Mouse (Mus musculus) left cerebral cortex, postnatal 4 days (tissue): Measurements from ENCODE around the gene Mef2c. TPM values are rescaled to one million over a fixed set of nuclear protein-coding genes. Genes with fewer than 3 reads are reported as not detected.

ENCODE experiments used
- DNase-seq: peaks from one replicate; pipeline ENCODE4 v3.0.0-alpha.2; 2022
- intact Hi-C: fragments of 180-260 bp; cut with DNase I; formaldehyde crosslinking; loops from one replicate; pipeline ENCODE4 v1.15.1; 2025
- total RNA-seq, 2 experiments: library from RNA; stranded (reverse); gene quantifications; 2 replicates each; pipeline ENCODE4 v1.2.3; 2021

Mef2c gene
- total RNA-seq, 2 experiments from 2014 or later, result 1,096 to 1,344 TPM

DNA sequence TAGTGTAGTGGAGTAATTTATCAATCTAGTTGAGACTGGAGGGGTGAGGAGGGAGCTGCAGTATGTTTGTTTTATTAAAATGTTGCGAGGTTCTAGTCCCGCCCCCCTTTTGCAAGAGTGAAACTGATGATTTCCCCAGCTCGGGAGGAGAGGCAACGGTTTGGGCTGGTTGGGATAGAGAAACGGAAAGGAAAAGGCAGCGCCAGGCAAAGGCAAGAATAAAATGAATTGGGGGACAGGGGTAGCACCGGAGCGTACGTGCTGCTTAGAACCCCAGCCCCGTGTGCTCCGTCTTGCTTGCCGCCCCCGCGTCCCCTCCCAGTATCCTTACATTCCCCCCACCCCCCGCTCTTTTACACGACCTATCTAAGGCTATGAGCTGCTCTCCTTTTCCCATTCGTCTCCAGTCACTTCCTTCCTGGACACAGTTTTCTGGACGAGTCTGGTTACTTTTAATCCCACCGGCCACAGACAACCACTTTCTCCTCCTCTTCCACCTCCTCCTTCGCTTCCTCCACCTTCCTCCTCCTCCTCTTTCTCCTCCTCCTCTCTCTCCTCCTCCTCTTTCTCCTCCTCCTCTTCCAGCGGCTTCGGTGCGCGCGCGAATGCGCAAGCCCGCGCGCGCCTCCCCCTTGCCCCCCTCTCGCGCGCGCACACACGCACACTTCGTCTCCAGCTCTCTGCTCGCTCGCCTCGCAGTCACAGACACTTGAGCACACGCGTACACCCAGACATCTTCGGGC, 20.5 kb downstream of the Mef2c start:
- intact Hi-C loops, result loop anchor here (10.0 kb wide), 3 partner anchors 620 to 1740 kb away; partner anchors contain the start of gene Cetn3
- peak; percentile 75 for DNase-seq

DNA sequence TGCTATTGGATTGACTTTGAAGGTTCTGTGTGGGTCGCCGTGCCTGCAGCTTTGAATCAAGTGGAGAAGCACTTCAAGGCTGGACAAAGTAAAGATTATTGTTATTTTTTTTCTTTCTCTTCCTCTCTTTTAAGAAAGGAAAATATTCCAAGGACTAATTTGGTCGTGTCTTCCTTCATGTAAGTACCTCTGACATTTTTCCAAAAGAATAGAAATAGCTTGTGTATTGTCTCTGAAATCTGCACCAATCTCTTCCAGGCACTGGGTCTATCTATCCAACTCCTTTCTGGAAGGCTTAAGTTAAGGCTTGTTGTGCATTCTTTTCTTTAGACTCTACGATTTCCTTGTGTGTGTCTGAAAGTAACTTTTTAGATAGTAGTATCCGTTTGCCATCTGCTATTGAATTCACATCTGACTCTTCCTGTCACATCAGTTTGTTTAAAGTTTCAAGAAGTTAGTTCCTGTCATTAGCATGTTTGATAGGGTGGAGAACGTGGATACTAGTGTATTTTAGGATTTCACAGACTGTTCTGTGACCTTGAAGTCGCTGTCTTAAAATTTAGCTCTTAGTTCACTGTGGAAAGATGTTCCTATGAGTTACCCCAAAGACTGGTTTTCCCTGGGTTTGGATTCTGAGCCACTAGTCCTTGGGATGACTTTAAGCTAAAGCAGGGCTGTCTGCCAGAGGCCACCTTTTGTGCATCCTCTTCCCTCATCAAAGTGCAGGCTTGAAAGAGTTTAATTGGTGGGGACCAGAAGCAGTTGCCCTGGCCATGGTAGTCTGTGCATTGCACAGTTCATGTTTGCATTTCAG, 21.3 kb downstream of the Mef2c start:
- no peak for DNase-seq
- intact Hi-C loops, result loop anchor here (5.0 to 10.0 kb wide), 4 partner anchors 197 to 1740 kb away; partner anchors contain the start of gene Cetn3

DNA sequence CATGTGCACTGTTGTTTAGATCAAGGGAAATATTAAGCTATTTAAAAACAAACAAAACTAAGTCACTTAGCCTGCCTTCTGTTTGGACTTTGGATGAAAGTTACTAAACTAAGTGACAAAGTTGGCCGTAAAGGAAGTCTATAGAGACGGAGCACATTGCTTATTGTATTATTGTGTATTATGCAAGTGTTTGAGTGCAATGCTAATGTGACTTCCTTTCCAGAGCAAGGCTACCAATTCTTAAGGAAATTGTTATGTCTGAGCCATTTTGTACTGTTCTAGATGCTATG, 21.8 kb downstream of the Mef2c start:
- intact Hi-C loops, result loop anchor here (2.0 to 10.0 kb wide), 5 partner anchors 197 to 1741 kb away; partner anchors contain the start of gene Cetn3

DNA sequence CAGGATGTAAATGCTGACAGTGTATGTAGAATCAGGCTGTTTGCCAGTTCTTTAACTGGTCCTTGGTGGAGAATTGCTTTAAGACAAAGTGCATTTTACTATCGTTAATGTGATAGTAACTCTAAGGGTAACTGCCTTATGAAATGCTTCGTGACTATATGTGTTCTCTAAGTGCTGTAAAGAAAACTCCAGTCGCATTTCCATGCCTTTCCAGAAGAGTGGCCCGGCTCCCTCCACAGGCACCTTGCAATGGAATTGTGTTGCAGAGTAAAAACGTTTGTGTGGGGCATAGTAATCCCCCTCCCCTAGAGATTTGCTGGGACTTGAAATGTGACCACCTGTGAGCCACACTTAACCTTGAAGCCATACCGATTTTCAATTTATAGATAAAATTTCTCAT, 22.2 kb downstream of the Mef2c start:
- no peak for DNase-seq
- intact Hi-C loops, result loop anchor here (2.0 to 10.0 kb wide), 5 partner anchors 196 to 1741 kb away; partner anchors contain the start of gene Cetn3

More for the DNA sequence above, 21.8 kb downstream of the Mef2c start:
- DNase-seq, result no peak

DNA sequence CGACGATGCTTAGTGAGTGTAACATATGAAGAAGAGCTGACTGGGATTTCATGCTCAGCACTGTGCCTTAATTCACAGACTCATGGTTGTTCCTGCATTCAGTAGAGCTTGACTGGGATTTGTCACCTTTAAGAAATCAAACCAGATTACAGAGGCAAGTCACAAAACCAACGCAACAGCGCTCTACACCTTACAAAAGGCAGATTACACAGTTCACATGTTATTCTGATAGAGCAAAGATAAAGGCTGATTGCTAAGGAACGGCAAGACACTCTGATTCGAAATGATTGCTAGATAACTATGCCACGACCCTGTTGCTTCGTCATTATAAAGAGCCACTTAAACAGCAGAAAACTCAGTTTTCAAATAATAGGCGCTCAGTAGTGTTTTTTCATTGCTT, 24.1 kb downstream of the Mef2c start:
- intact Hi-C loops, result loop anchor here (2.0 to 10.0 kb wide), 5 partner anchors 194 to 1743 kb away; partner anchors contain the start of gene Cetn3
- no peak for DNase-seq

DNA sequence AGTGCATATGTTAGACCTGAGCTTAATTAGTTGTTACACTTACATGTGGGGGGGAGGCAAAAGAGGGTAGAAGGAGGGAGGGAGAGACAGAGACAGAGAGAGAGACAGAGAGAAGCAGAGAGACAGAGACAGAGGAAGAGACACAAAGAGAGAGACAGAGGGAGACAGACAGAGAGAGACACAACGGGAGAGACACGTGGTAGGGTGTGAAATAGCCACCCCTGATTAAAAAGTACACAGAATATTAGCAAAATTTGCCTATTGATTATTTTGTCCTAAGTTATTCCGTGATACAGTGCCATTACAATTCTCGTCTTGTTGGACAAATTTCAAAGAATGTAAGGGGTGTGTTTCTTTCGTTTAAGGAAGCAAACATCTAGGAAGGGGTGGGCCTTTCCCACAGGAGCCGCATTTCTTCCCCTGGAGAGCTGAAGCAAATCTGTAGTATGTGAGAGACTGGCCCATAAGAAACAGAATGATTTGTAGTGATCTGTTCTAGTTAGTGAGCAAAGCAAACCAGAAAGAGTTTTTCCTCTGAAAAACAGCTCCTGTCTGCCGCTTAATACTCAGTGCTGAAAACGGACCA, 26.0 kb downstream of the Mef2c start:
- intact Hi-C loops, result loop anchor here (5.0 to 10.0 kb wide), 4 partner anchors 192 to 1745 kb away; partner anchors contain the start of gene Cetn3
- DNase-seq, result no peak

DNA sequence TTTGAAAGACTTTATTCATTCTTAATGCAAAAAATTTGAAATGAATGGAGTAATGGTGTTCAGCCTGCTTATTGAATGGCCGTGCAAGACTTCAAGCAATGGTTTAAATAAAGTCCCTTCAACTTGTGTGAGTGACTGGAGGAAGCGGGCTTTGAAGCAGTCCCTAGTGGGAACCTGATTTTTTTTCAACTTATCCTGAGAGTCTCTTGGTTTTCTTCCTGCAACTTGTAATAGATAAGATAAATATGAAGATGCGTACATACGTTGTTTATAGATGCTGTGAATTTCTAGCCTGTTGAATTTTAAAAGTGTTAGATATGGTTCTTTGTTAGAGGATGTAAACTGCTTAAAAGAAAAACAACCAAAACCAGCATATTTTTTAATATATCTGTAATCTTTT, 27.1 kb downstream of the Mef2c start:
- intact Hi-C loops, result no loop called here

DNA sequence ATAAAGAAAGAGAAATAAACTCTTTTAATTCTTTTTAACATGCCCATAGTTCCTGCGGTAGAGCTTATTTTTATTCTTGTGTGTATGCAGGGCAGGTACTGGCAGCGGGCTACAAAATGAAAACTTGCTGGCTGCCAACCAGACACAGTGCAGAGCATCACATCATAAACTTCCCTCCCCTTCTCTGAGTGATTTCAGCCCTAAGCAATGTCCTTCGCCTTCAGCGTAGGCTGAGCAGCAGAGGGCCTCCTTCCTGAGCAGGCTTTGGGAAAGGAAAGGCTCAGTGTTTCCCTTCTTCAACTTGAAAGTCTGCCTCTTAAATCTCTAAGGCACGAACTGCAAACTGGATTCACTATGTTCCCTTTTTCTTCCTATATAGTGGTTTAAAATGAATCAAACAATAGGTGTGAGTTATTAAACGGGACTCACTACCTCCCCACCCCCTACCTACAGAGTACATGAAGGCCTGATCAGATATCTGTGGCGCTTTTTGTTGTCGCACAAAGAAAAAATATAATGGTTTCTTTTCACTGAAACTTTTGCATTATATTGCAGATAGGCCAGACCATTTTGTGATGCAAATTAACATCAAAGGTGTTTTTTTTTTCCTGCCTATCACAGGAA, 28.2 kb downstream of the Mef2c start:
- intact Hi-C loops, result no loop called here
- peak; percentile 8 for DNase-seq

More for the DNA sequence above, 27.1 kb downstream of the Mef2c start:
- no peak for DNase-seq

DNA sequence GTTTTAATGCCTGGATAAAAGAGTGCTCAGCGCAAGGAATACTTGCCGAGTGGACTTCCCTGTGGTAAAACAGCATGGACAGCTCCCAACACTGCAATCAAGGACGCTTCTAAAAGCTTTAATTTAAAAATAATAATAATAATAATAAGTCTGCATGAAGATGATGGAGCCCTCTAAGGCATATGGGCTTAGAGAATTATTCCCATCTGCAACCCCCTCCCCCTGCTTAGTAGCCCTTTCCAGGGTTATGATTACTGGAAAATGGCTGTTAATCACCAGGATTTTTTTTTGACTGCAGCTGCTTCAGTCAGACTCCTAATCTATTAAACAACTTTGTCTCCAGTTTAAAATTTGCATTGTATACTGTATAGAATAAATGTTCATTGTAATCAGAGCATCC, 32.5 kb downstream of the Mef2c start:
- DNase-seq, result no peak
- intact Hi-C loops, result no loop called here

DNA sequence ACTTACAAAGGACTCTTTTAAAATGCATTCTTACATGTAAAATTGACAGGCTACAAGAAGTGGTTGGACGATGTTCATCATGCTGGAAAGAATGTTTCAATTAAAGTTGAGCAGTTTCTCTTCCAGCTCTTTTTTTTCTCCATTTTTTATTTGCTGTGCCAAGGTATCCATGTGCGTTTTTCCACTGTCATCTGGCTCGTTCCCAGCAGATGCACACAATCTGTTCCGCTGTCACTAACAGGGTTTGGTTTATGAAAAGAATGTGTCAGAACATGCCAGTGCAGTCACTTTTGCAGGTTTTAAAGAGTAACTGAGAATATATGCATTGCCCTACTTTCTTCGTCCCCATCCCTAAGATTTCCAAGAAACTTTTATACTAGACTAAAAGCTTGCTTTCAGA, 33.3 kb downstream of the Mef2c start:
- intact Hi-C loops, result no loop called here
- DNase-seq, result peak; percentile 65

DNA sequence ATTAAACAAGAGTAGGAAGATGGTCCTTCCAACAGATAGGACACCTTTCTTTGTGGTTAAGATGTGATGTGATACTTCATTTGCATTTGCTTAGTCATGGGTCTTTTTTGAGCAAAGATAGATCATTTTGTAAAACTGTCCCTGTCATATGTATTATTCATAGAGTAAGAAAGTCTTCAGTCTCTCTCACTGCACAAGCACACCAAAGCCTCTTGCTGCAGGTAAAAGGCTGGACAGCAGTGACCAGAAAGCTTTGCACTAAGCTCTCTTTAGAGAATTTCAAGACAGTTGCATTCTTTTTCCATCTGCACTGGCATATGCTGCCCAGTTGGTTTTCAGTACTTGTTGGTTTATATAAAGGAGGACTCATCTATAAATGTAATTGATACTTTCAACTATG, 36.1 kb downstream of the Mef2c start:
- DNase-seq, result no peak
- intact Hi-C loops, result no loop called here

DNA sequence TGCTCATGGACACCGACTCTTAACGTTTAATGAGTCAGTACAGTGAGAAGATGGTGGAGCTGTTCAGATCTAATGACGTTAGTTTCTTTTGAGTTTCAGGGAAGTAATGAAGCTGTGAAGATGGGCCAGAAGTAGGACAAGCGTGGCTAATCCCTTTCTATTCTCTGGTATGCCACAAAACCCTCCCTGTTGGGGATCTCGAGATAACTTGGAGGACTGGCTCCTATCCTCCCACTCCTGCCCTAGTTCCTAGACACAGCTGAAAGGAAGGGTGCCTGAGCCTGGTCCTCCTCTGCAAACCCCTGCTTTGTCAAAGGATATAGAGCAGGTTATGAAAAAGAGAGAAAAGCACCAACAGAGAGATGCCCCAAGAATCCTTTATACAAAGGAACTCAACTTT, 38.8 kb downstream of the Mef2c start:
- DNase-seq, result no peak
- intact Hi-C loops, result no loop called here

DNA sequence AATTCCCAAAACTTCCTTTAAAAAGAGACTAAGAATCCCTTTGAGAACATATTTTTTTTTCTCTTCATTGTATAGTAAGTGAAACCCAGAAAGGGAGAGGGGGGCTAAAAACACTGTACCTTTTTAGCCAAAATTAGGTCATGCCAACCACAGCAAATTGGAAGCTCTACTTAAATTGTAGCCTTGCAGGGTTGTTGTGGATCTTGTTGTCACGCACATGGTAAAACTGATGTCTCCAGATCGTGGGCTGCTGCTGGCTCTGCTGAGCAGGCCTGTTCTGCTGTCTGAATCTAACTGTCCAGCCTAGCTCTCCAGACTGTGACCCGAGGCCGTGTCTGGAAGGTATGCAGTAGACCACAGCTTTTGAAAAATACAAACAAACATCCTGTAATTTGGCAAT, 40.9 kb downstream of the Mef2c start:
- DNase-seq, result no peak
- intact Hi-C loops, result no loop called here

DNA sequence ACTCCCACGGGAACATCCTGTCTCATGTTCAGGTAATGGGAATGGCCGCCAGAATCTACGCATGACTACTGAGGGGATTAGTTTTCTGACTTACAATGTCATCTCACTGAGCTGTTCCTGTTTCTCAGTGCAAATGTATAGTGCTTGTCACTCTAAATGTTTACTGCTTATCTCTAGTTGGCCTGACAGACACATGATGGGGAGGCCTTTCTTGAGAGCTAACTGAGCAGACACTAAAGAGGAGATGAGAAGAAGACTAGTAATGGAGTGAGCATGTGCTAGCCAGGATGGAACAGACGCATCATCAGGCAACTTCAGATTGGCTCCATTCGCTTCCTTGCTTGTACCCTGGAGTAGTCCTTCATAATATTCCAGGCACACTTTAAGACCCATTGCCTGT, 43.0 kb downstream of the Mef2c start:
- intact Hi-C loops, result no loop called here
- DNase-seq, result no peak

DNA sequence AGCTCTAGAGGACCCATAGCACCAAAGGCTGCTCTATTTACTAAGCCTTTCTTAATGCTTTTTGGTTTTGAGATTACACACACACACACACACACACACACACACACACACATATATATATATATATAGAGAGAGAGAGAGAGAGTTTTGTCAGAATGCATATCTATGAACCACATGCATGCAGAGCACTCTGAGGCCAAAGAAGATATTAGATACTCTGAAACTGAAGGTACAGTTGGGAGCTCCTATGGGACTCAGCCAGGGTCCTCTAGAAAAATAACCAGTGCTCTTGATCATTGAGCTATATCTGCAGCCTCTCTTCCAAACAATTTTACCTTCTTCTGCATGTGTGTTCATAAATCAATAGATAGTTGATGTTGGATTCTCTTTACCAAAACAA, 47.4 kb downstream of the Mef2c start:
- DNase-seq, result no peak
- intact Hi-C loops, result no loop called here

DNA sequence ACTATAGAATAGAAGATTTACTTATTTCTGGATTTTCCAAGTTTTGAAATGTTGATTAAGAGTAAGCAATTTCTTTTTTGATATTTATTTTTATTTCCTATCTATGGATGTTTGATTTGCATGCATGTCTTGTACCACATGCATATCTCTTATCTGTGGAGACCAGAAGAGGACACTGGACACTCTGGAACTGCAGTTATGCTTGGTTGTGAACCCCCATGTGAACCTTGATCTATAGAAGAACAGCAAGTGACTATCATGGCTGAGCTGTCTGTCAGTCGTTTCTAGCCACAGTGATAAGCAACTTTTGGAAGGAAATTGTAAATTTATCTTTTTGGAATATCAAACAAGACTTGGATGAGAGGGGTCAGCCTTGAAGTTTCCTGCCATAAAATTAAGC, 48.2 kb downstream of the Mef2c start:
- intact Hi-C loops, result no loop called here
- DNase-seq, result no peak

DNA sequence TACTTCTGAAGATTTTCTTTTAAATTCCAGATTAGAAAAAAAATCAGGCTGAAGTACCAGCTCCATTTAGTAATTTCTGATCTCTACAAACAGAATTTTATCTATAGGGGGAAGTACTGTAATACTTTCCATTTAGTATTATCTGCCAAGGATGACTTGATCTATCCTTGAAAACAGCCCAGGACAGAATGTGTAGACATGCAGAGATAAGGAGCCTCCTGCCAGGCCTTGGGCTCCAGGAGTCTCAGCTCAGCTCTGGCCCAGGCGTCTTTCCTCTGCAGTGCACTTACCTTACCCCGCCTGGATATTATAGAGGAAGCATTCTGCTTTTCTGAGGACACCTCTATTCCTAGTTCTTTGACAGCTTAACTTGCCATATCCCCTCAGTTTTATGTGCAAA, 59.4 kb downstream of the Mef2c start:
- no peak for DNase-seq
- intact Hi-C loops, result no loop called here

DNA sequence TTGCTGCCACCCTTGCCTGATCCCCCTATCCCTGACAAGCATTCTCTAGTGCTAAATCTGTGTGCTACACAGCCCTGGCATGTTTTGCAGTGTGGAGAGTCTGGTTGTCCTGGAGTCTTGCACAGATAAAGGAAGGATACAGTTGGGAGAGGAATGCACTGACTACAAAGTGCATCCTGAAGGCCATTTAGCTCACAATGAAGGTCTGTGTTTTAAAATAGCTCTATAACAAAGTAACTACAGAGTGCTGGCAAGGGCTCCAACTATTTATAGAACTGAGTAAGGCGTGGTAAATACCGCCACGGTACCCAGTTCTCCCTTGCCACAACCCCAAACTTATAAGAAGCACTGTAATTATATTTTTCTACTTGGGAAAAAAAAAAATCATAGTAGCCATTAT, 61.9 kb downstream of the Mef2c start:
- no peak for DNase-seq

DNA sequence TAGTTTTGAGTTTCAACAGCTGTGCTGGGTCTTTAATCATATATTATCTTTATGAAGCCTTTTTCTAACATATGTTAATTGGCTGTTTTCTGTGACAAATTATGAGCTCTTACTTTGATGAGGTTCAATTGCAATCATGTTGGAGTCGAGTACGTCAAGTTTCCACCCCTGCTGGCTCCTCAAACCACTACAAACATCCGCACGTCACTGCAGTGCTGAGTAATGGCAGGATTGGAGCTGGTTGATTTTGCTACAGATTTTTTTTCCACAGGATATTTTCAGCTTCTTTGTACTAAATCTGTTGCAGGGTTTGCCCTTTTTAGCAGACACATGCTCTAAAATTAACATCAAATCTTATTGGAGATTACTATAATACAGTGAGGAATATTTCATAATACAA, 62.3 kb downstream of the Mef2c start:
- no peak for DNase-seq

More for the DNA sequence above, 61.9 kb downstream of the Mef2c start:
- intact Hi-C loops, result no loop called here

DNA sequence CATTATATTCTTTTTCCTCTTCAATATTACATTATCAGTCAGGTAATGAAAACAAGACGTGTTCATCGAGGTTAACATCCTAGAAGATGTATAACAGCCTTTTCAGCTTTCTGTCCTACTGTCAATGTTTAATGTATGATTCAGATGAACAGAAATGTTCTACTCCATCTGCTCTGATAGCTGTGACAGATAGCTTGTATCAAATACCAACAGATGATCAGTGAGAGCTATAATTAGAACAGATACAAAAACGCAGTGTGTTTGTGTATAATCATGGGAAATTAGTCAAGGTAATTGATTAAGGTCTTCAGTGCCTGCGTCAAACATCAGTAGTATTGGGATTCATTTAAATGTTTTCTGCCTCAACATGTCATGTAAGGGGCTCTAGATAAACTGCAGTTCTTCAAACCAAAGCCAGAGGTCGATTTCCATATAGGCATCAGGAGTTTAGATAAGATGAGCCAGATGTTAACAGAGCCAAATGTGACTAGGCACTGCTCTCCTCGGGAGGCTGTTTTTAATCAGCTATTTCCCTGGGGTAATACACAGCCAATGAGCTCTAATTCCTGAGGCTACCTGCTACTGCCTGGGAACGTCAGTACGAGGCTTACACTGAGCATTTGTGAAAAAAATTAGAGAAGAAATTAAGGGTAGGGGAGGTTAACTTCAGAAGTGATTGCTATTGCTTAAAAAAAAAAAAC, 63.1 kb downstream of the Mef2c start:
- intact Hi-C loops, result no loop called here
- DNase-seq, result no peak

More for the DNA sequence above, 62.3 kb downstream of the Mef2c start:
- intact Hi-C loops, result no loop called here
